Mouse (Mus musculus) adrenal gland, adult 2 months (tissue): ENCODE results near the gene Slc39a5. TPM values are rescaled to one million over a fixed set of nuclear protein-coding genes. Genes with fewer than 3 reads are reported as not detected.

Experiments
- DNase-seq: peaks from one replicate; pipeline ENCODE4 v3.0.0; 2021
- polyA plus RNA-seq: library from polyadenylated mRNA; depleted of rRNA; stranded (reverse); fragments of >200 nt; gene quantifications from 2 replicates; pipeline ENCODE4 v1.2.3, GENCODE M21; 2012
- total RNA-seq, 2 experiments: library from RNA; stranded (reverse); gene quantifications; 2 replicates each; pipeline ENCODE4 v1.2.3; 2021

Slc39a5 gene
- total and polyA plus RNA-seq, 3 experiments: not detected

- DNase-seq: peak; percentile 98
These were observed 8.9 kb upstream of the Slc39a5 start for GRCm38 (mm10) chr10:128409692-128410559.

GRCm38 (mm10) chr10:128408591-128409535 lies 7.8 kb upstream of the Slc39a5 start:
- DNase-seq: no peak

DNA sequence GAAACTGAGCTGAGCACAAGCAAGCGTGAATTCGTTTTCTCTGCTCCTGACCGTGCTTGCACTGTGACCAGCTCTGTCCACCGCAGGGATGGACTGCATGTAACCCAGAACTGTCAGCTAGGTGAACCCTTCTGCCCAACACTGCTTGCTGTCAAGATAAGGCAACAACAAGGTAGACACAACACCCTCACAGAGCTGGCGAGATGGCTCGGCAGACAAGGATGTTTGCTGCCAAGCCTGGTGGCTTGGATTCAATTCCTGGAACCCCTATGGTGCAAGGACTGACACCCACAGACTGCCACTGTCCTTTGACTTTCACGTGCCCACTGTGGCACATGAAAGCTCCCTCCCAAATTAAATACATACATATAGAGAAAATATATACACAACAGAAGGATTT lies 2.9 kb upstream of the Slc39a5 start:
- no peak for DNase-seq

- no peak for DNase-seq
These were observed 609 bp upstream of the Slc39a5 start for GRCm38 (mm10) chr10:128401638-128402037.

DNA sequence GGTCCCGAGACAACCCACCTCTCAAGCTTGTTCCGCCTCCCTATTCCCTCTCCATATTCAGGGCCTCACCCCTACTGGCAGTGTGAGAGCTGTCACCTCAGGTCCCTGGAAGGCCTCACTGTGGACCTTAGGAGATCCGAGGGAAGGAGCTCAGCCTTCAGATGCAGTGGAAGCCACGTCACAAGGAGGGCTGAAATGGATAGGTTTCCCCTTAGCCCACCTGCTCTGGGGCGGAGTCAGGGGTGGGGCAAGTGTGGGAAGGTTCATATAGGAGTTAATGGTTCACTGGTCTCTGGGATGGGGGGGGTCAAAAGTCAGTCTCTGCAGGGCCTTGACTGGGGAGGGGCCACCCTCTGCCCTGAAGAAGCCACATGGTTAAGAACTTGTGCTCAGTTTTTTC lies 691 bp downstream of the Slc39a5 start:
- no peak for DNase-seq

GRCm38 (mm10) chr10:128397466-128397865 lies 3.6 kb downstream of the Slc39a5 start:
- peak; percentile 60 for DNase-seq

- DNase-seq: no peak
These were observed 4.2 kb downstream of the Slc39a5 start for GRCm38 (mm10) chr10:128396716-128397264.

DNA sequence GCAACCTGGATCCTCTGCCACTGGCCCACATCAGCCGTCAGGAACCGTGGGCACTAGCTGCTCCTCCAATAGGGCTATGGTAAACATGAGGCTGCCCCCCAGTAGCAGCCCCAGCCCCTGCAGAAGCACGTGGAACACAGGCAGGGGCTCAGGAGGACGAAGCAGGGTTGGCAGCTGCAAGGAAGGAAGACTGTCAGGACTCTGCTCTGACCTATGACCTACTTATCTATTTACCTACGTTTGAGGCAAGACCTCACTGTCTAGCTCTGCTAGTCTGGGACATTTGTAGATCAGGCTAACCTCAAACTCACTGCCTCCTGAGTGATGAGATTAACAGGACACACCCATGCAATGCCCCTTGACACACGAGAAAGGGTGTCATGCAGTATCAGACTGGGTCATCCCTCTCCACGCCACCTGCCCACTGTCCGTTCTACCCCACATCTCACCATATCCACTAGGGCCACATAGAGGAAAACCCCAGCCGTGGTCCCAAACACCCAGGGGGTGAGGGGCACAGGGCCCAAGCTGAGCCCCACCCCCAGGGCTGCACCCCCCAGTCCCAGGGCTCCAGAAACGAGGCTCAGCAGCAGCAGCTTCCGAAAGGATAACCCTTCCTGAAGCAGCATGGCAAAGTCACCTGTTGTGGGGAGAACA lies 4.9 kb downstream of the Slc39a5 start:
- no peak for DNase-seq

- no peak for DNase-seq
These were observed 9.2 kb downstream of the Slc39a5 start for GRCm38 (mm10) chr10:128391850-128392249.

DNA sequence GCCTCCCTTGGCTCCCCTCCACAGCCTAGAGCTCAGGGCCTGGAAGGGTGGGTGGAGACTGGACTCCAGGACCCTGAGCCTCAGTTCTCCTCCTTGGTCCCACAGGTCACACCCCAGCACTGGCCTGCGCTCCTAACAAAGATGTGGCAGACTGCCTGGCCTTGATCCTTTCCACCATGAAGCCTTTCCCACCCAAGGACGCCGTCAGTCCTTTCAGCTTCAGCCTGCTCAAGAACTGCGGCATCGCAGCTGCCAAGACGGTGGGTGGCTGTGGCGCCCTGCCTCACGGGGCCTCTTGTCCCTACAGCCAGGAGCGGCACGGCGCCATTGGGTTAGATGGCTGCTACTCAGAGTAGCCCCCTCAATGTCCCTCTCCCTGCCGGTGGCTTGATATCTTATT lies 10.7 kb downstream of the Slc39a5 start:
- DNase-seq: peak; percentile 77

- peak; percentile 89 for DNase-seq
These were observed 11.5 kb downstream of the Slc39a5 start for GRCm38 (mm10) chr10:128389570-128389969.

GRCm38 (mm10) chr10:128388941-128389340 lies 12.1 kb downstream of the Slc39a5 start:
- no peak for DNase-seq

DNA sequence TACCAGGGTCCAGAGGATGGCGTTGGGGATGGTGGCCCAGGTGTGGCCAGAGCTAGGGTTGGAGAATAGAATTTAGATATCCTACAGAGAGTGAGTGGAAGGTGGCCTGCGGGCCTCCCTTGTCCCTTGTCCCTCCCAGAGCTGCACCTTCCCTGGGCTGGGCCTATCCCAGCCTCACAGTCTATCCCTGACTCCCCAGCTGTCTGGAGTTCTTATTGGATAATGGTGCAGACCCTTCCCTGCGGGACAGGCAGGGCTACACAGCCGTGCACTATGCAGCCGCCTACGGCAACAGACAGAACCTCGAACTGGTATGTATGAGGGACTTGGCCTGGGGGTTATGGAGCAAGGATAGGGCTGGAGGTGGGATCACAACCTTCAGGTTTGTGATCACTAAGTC lies 15.1 kb downstream of the Slc39a5 start:
- DNase-seq: no peak

- no peak for DNase-seq
These were observed 18.5 kb downstream of the Slc39a5 start for GRCm38 (mm10) chr10:128382482-128382881.

DNA sequence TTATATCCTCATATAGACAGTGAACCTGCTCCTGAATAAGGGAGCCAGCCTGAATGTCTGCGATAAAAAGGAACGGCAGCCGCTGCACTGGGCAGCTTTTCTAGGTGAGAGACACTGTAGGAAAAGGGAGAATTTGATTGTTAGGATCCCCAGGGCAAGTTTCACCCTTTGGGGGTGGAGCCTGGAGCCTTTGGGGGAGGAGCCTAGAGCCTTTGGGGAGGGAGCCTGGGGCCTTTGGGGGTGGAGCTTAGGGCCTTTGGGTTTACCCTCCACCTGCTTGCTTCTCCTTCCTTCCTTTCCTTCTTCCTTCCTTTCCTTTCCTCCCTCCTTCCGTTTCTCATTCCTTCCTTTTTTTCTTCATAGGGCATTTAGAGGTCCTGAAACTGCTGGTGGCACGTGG lies 20.5 kb downstream of the Slc39a5 start:
- DNase-seq: no peak

GRCm38 (mm10) chr10:128379260-128379659 lies 21.8 kb downstream of the Slc39a5 start:
- DNase-seq: no peak

DNA sequence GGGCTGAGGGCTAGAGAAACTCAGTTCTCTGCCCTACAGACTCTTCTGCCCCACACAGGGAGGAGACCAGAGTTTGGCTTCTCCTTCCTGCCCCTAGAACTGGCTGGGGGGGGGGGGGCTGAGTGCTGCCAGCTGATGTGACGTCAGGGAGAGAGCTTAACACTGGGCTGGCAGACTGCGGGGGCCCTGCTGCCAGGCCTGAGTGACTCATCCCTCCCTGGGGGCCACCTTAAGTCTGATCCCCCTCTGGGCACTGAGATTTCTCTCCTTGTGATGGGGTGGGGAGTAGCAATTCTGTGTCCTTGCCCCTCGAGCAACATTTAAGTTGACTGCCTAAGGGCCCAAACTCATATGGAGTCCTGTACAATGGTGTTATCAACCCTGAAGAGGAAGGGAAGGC lies 22.6 kb downstream of the Slc39a5 start:
- peak; percentile 65 for DNase-seq

GRCm38 (mm10) chr10:128377940-128378448 lies 23.0 kb downstream of the Slc39a5 start:
- no peak for DNase-seq

GRCm38 (mm10) chr10:128377222-128377939 lies 23.6 kb downstream of the Slc39a5 start:
- DNase-seq: no peak

DNA sequence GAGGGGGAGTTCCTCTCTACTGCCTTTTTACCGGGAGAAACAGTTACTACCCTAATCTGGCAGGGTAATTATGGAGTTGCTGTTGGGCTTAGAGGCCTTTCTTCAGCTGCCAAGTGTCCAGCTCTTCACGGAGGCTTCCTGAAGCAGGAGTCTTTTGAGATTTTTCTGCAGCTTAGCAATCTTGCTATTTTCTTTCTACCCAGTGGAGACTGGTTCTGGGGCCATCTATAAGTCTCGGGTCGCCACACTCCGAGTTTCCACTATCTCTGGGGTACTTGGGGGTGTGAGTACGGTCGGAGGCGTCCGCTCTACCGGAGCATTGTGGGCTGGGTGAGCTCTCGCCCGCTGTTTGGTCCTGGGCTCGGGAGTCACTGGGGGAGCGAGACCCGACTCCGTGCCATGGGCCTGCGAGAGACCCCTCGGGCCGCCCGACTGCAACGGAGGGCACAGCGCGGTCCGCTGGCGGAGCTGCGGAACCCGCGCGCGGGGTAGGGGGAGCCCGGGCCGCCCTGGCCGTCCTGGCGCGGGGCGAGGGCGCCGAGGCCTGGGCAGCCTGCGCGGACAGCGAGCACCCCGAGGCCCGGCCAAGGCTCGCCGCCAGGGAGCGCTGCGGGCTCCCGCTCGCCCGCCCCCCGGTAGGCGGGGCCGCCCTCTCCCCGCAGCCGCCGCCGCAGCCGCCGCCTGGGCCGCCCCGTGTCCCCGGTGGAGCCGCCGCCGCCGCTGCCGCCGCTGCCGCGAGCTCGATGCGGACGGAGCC lies 24.4 kb downstream of the Slc39a5 start, which contains the start of gene Ankrd52:
Gene Ankrd52, plus strand, starts transcription at position 661 of the 757 bp plus-strand sequence.
- peak; percentile 94 for DNase-seq
